Mouse (Mus musculus) bone marrow, adult 2 months (tissue): ENCODE measurements around the gene N4bp2l2.

Experiments used
- CTCF ChIP-seq: fragments of 200-500 bp; IDR thresholded peaks from 2 replicates; pipeline ENCODE4 v1.5.1; 2011; ENCODE audit warnings: low read length, control low read depth; ENCODE audit not compliant: control insufficient read depth, insufficient read depth
- POLR2A ChIP-seq: fragments of 200-500 bp; IDR thresholded peaks from 2 replicates; pipeline ENCODE4 v1.6.1; 2011; ENCODE audit warnings: low read depth, mild to moderate bottlenecking, control low read depth, low read length, borderline replicate concordance; ENCODE audit not compliant: control insufficient read depth

GRCm38 (mm10) chr5:150576832-150577231 lies 89.2 kb downstream of the N4bp2l2 start:
- TF ChIP-seq POLR2A (no peak), CTCF (no peak)
